Mouse (Mus musculus): ENCODE data around the gene Prpf31.

DNA sequence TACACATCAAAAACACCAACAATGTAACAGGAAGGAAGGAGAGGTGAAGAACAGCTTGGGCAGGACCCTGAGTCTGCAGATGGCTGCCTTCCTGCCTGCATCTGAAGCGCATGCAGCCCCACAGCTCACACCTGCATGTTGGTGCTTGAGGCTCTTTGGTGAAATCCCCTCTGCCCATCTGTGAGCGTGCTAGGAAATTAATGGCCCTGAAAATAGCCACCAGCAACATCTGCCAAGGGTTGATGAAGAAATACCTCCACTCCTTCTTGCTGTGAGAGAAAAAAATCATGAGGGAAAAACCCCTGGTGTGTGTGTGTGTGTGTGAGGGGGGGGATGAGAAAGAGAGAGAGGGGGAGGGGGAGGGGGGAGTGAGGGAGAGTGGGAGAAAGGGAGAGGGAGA, 49.8 kb upstream of the Prpf31 start:
- TF ChIP-seq CTCF (IDR thresholded peaks at IDR 0.05; ENCODE audit: low read depth, low read length) (no peak), POLR2A (IDR thresholded peaks at IDR 0.05; ENCODE audit: extremely low read depth, insufficient read depth, low read length) (no peak)

All from liver, adult 2 months (tissue).